Mouse (Mus musculus): ENCODE results near the gene Cuedc2. TPM values are rescaled to one million over a fixed set of nuclear protein-coding genes. Genes with fewer than 3 reads are reported as not detected.

The Cuedc2 gene
- polyA plus RNA-seq, 1 experiment: 69.8 TPM

- Histone ChIP-seq H3K27me3 (replicated peaks; ENCODE audit: control insufficient read depth, insufficient read depth, low read length) (no peaks in the 10 kb centered on the region), H3K27ac (ENCODE audit: insufficient read depth, low read depth, low read length) (no peak overlapping the region), H3K4me1 (ENCODE audit: control insufficient read depth, insufficient read depth, low read length) (no peaks in the 10 kb centered on the region), H3K36me3 (ENCODE audit: control insufficient read depth, insufficient read depth, low read length) (no peaks in the 10 kb centered on the region), H3K4me3 (ENCODE audit: insufficient read depth, low read depth, low read length) (no peak overlapping the region)
- WGBS: 67% methylated on average over 4 of the region's 4 CpGs
- TF ChIP-seq CTCF (conservative IDR thresholded peaks at IDR 0.05; ENCODE audit: insufficient read depth, insufficient read length, low read depth, low read length) (no peak), POLR2A (IDR thresholded peaks at IDR 0.05; ENCODE audit: low read depth, low read length) (no peak)
- no peak for DNase-seq
These were observed 41.6 kb downstream of the Cuedc2 start for GRCm38 (mm10) chr19:46296938-46297337.

DNA sequence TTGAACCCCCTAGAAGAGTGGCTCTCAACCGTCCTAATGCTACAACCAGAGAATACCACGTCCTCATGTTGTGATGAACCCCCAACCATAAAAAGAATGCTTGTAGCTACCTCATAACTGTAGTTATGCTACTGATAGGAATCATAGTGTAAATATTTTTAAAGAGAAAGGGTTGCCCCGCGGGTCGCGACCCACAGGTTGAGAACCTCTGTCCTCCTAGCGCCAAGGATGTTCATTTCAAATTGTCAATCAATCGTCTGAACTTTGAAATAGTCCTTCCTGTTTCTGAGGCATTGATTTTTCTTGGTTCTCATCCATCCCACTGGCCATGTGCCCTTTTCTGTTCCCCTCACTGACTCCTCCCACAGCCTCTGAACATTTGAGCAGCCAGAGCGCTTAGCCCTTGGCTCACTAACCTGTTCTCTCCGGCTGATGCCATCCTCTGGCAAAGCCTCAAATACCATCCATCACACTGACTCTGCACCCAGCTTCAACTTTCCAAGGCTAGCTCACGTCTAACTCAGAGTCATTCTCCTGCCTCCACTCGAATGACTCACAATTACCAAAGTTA, 47.9 kb downstream of the Cuedc2 start:
- Histone ChIP-seq H3K36me3 (ENCODE audit: control insufficient read depth, insufficient read depth, low read length) (no peaks in the 10 kb centered on the region), H3K27ac (ENCODE audit: insufficient read depth, low read depth, low read length) (no peak overlapping the region), H3K4me1 (ENCODE audit: control insufficient read depth, insufficient read depth, low read length) (no peaks in the 10 kb centered on the region), H3K27me3 (replicated peaks; ENCODE audit: control insufficient read depth, insufficient read depth, low read length) (no peaks in the 10 kb centered on the region), H3K4me3 (ENCODE audit: insufficient read depth, low read depth, low read length) (no peak overlapping the region)
- DNase-seq: no peak
- TF ChIP-seq POLR2A (IDR thresholded peaks at IDR 0.05; ENCODE audit: low read depth, low read length) (no peak), CTCF (conservative IDR thresholded peaks at IDR 0.05; ENCODE audit: insufficient read depth, insufficient read length, low read depth, low read length) (no peak)
- 60% methylated on average over 12 of the region's 12 CpGs for WGBS

DNA sequence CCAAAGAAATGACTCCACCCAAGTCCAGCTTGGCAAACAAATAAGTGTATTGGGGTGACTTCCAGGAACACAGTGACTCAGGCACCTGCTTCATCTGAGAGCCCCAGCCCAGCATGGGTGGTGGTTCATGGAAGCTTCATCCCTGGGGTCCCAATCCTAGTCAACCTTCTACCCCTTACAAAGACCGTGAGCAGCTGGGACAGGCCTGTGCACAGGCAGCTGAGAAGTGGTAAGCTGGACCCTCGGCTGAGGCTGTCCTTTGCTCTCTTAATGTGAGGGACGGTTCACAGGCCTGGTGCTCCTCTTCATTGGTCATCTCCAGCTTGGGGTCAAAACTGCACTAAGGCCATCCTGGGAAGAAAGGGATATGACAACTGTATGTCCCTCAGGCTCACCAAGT, 50.9 kb downstream of the Cuedc2 start:
- H3K27me3 ChIP-seq (replicated peaks; ENCODE audit: control insufficient read depth, insufficient read depth, low read length): no peaks in the 10 kb centered on the region
- 86% methylated on average over 3 of the region's 3 CpGs for WGBS
- no peak overlapping the region for H3K4me3 ChIP-seq (ENCODE audit: insufficient read depth, low read depth, low read length)
- H3K36me3 ChIP-seq (ENCODE audit: control insufficient read depth, insufficient read depth, low read length): no peaks in the 10 kb centered on the region; the same call in 1 of the 2 replicates
- no peaks in the 10 kb centered on the region for H3K4me1 ChIP-seq (ENCODE audit: control insufficient read depth, insufficient read depth, low read length)
- DNase-seq: no peak
- no peak overlapping the region for H3K27ac ChIP-seq (ENCODE audit: insufficient read depth, low read depth, low read length)
- no peak for TF ChIP-seq CTCF (conservative IDR thresholded peaks at IDR 0.05; ENCODE audit: insufficient read depth, insufficient read length, low read depth, low read length)
- no peak for TF ChIP-seq POLR2A (IDR thresholded peaks at IDR 0.05; ENCODE audit: low read depth, low read length)

DNA sequence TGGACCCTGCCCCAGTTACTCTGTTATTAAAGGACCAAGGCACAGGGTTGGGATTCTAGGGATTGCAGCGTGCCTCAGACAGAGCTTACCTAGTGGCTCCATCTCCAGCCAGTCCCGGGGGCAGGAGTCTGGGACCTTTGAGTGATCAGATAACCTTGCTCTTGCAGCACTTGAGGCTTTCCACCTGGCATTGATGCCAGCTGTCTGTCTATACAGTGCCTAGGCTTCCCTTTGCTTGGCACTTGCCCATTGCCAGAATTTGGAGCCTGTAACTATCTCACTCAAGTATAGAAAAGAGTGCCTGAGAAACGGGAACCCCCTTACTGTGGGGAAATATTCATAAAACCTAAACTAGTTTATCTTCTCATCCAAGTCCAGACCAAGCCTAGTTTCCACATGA, 51.6 kb downstream of the Cuedc2 start:
- Histone ChIP-seq H3K36me3 (ENCODE audit: control insufficient read depth, insufficient read depth, low read length) (peaks cover 2% of the 10 kb centered on the region), H3K27me3 (replicated peaks; ENCODE audit: control insufficient read depth, insufficient read depth, low read length) (no peaks in the 10 kb centered on the region), H3K4me3 (ENCODE audit: insufficient read depth, low read depth, low read length) (no peak overlapping the region), H3K4me1 (ENCODE audit: control insufficient read depth, insufficient read depth, low read length) (no peaks in the 10 kb centered on the region), H3K27ac (ENCODE audit: insufficient read depth, low read depth, low read length) (no peak overlapping the region)
- WGBS: 81% methylated on average over 3 of the region's 3 CpGs
- no peak for DNase-seq
- TF ChIP-seq CTCF (conservative IDR thresholded peaks at IDR 0.05; ENCODE audit: insufficient read depth, insufficient read length, low read depth, low read length) (no peak), POLR2A (IDR thresholded peaks at IDR 0.05; ENCODE audit: low read depth, low read length) (no peak)

DNA sequence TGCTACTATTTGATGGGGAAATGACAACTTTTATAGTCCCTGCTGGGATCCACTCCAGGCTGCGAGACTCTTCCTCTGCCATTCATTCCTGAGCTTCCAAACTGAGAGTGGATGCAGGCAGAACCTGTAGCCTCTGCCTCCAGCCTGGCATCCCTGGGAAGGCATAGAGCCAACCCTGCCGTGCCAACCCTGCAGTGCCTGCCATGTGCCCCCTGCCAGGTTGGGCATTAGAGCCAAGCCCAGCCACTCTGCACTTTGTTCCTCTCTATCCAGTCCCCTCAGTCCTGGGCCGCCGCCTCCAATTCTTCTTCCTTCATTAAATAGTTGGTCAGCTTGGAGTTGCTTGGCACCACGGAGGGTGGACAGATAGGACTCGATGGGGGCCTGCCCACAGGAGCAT, 52.5 kb downstream of the Cuedc2 start:
- H3K4me1 ChIP-seq (ENCODE audit: control insufficient read depth, insufficient read depth, low read length): no peaks in the 10 kb centered on the region
- no peak overlapping the region for H3K27ac ChIP-seq (ENCODE audit: insufficient read depth, low read depth, low read length)
- TF ChIP-seq POLR2A (IDR thresholded peaks at IDR 0.05; ENCODE audit: low read depth, low read length): no peak
- no peak for TF ChIP-seq CTCF (conservative IDR thresholded peaks at IDR 0.05; ENCODE audit: insufficient read depth, insufficient read length, low read depth, low read length)
- H3K27me3 ChIP-seq (replicated peaks; ENCODE audit: control insufficient read depth, insufficient read depth, low read length): no peaks in the 10 kb centered on the region
- H3K4me3 ChIP-seq (ENCODE audit: insufficient read depth, low read depth, low read length): no peak overlapping the region
- peaks cover 2% of the 10 kb centered on the region for H3K36me3 ChIP-seq (ENCODE audit: control insufficient read depth, insufficient read depth, low read length)
- DNase-seq: peak; percentile 67
- WGBS: 78% methylated on average over 6 of the region's 6 CpGs

- H3K27me3 ChIP-seq (replicated peaks; ENCODE audit: control insufficient read depth, insufficient read depth, low read length): no peaks in the 10 kb centered on the region
- TF ChIP-seq CTCF (conservative IDR thresholded peaks at IDR 0.05; ENCODE audit: insufficient read depth, insufficient read length, low read depth, low read length) (no peak), POLR2A (IDR thresholded peaks at IDR 0.05; ENCODE audit: low read depth, low read length) (no peak)
- WGBS: 86% methylated on average over 7 of the region's 7 CpGs
- H3K4me3 ChIP-seq (ENCODE audit: insufficient read depth, low read depth, low read length): no peak overlapping the region
- H3K4me1 ChIP-seq (ENCODE audit: control insufficient read depth, insufficient read depth, low read length): no peaks in the 10 kb centered on the region
- H3K27ac ChIP-seq (ENCODE audit: insufficient read depth, low read depth, low read length): no peak overlapping the region
- no peak for DNase-seq
- H3K36me3 ChIP-seq (ENCODE audit: control insufficient read depth, insufficient read depth, low read length): peaks cover 2% of the 10 kb centered on the region
These were observed 52.9 kb downstream of the Cuedc2 start for GRCm38 (mm10) chr19:46285631-46286030.

DNA sequence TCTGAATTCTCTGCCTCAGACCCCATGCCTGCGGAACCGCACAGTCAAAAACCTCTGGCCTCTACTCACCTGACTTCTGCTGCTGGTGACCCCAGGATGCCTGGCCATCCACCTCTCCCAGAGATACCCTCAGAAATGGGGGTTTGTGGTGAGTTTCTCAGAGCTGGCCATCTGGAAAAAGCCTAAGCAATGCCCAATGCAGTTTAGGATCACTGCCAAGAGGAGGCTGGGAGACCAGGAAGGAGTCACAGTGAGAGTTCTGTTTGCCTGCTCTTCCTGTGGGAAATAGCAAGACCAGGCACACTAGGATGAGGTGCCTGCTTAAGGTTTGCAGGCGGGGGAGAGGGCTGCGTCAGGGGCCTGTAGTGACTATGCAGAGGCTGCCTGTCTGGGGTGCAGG, 53.8 kb downstream of the Cuedc2 start:
- TF ChIP-seq CTCF (conservative IDR thresholded peaks at IDR 0.05; ENCODE audit: insufficient read depth, insufficient read length, low read depth, low read length): no peak
- Histone ChIP-seq H3K4me3 (ENCODE audit: insufficient read depth, low read depth, low read length) (no peak overlapping the region), H3K27me3 (replicated peaks; ENCODE audit: control insufficient read depth, insufficient read depth, low read length) (no peaks in the 10 kb centered on the region), H3K4me1 (ENCODE audit: control insufficient read depth, insufficient read depth, low read length) (no peaks in the 10 kb centered on the region), H3K36me3 (ENCODE audit: control insufficient read depth, insufficient read depth, low read length) (peaks cover 2% of the 10 kb centered on the region), H3K27ac (ENCODE audit: insufficient read depth, low read depth, low read length) (no peak overlapping the region)
- DNase-seq: no peak
- WGBS: 95% methylated on average over 4 of the region's 4 CpGs

Data from kidney, adult 2 months (tissue).